Mouse (Mus musculus) olfactory bulb, adult 2 months (tissue): ENCODE measurements around the gene Fam189a1.

Experiments used
- CTCF ChIP-seq: fragments of 200-500 bp; IDR thresholded peaks from 2 replicates; pipeline ENCODE4 v1.5.1; 2012; ENCODE audit warnings: low read depth, mild to moderate bottlenecking, low read length, moderate library complexity; ENCODE audit not compliant: insufficient read depth
- POLR2A ChIP-seq: fragments of 200-500 bp; IDR thresholded peaks from 2 replicates; pipeline ENCODE4 v1.6.1; 2012; ENCODE audit warnings: mild to moderate bottlenecking, low read depth, low read length, moderate library complexity; ENCODE audit not compliant: insufficient read depth

- TF ChIP-seq POLR2A (no peak), CTCF (no peak)
Observed at GRCm38 (mm10) chr7:65060163-65060799, 96.1 kb downstream of the Fam189a1 start.
